Mouse (Mus musculus) liver, embryonic 14.5 days (tissue): Measurements from ENCODE around the gene Cst9.

Experiments
- CTCF ChIP-seq: IDR thresholded peaks from 2 replicates; pipeline ENCODE4 v1.5.1; 2016; ENCODE audit warnings: antibody characterized with exemption, low read depth, control low read depth
- EP300 ChIP-seq: IDR thresholded peaks from 2 replicates; pipeline ENCODE4 v1.6.1; 2016; ENCODE audit warnings: antibody characterized with exemption, low read depth

DNA sequence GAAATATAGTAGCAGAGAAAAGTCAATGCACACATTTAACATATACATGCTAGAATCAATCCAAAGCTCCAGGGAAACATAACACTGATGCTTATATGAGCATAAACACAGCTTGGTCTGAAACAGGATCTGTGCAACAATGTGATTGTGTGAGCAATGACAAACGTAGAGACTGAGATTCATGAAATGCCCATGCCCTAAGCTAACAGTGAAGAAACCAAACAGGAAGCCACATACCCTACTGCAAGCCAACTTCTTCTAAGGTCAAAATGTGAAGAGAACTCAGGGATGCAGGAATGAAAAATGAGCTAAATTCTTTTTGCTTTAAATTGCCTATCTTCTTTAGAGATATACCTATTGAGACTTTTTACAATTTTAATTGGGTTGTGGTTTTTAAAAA is 34.0 kb downstream of the Cst9 start:
- TF ChIP-seq CTCF (no peak), EP300 (no peak)
